Mouse (Mus musculus) heart, adult 9 months (tissue): ENCODE measurements around the gene Tnik.

Experiments used
- DNase-seq, 2 experiments: peaks; one replicate each; pipeline ENCODE4 v3.0.0; 2022; ENCODE audit warnings: low spot score in 2 of 2

Gene Tnik

GRCm38 (mm10) chr3:28543380-28543984, 280.5 kb downstream of the Tnik start:
- DNase-seq = peak; percentile 21 to 39

- DNase-seq = no peak
Observed at GRCm38 (mm10) chr3:28544345-28544869, 281.4 kb downstream of the Tnik start.

GRCm38 (mm10) chr3:28547965-28548730, 285.1 kb downstream of the Tnik start:
- DNase-seq = no peak

GRCm38 (mm10) chr3:28549391-28549790, 286.4 kb downstream of the Tnik start:
- no peak for DNase-seq

- no peak for DNase-seq
Observed at GRCm38 (mm10) chr3:28550497-28551093, 287.6 kb downstream of the Tnik start.

- DNase-seq = no peak
Observed at GRCm38 (mm10) chr3:28551756-28552155, 288.7 kb downstream of the Tnik start.

GRCm38 (mm10) chr3:28554934-28555333, 291.9 kb downstream of the Tnik start:
- no peak for DNase-seq

- DNase-seq = no peak
Observed at GRCm38 (mm10) chr3:28555795-28556570, 293.0 kb downstream of the Tnik start.

GRCm38 (mm10) chr3:28558328-28558871, 295.4 kb downstream of the Tnik start:
- DNase-seq = peak in 1 of 2 experiments; percentile 11

- DNase-seq = no peak
Observed at GRCm38 (mm10) chr3:28561408-28561807, 298.4 kb downstream of the Tnik start.

- peak; percentile 8 to 12 for DNase-seq
Observed at GRCm38 (mm10) chr3:28562612-28563332, 299.8 kb downstream of the Tnik start.

- no peak for DNase-seq
Observed at GRCm38 (mm10) chr3:28564370-28565357, 301.6 kb downstream of the Tnik start.

- peak; percentile 15 to 25 for DNase-seq
Observed at GRCm38 (mm10) chr3:28577301-28577700, 314.3 kb downstream of the Tnik start.

GRCm38 (mm10) chr3:28578950-28579615, 316.1 kb downstream of the Tnik start:
- DNase-seq = no peak

- no peak for DNase-seq
Observed at GRCm38 (mm10) chr3:28585750-28586465, 322.9 kb downstream of the Tnik start.

- DNase-seq = no peak
Observed at GRCm38 (mm10) chr3:28587808-28588207, 324.8 kb downstream of the Tnik start.

- DNase-seq = no peak
Observed at GRCm38 (mm10) chr3:28591345-28591744, 328.3 kb downstream of the Tnik start.

- no peak for DNase-seq
Observed at GRCm38 (mm10) chr3:28593922-28594321, 330.9 kb downstream of the Tnik start.
